Mouse (Mus musculus) brain, embryonic 14.5 days (tissue): ENCODE measurements around the gene Gm17545.

ENCODE experiments used
- CTCF ChIP-seq: fragments of 200-500 bp; IDR thresholded peaks from 2 replicates; pipeline ENCODE4 v1.5.1; 2012; ENCODE audit warnings: inconsistent platforms, mild to moderate bottlenecking, moderate library complexity, borderline replicate concordance; ENCODE audit not compliant: insufficient read depth, insufficient read length; ENCODE audit errors: extremely low read depth
- POLR2A ChIP-seq: fragments of 200-500 bp; IDR thresholded peaks from 2 replicates; pipeline ENCODE4 v1.6.1; 2012; ENCODE audit warnings: mild to moderate bottlenecking, inconsistent platforms, borderline replicate concordance; ENCODE audit not compliant: poor library complexity, insufficient read depth, insufficient read length, severe bottlenecking; ENCODE audit errors: extremely low read depth

DNA sequence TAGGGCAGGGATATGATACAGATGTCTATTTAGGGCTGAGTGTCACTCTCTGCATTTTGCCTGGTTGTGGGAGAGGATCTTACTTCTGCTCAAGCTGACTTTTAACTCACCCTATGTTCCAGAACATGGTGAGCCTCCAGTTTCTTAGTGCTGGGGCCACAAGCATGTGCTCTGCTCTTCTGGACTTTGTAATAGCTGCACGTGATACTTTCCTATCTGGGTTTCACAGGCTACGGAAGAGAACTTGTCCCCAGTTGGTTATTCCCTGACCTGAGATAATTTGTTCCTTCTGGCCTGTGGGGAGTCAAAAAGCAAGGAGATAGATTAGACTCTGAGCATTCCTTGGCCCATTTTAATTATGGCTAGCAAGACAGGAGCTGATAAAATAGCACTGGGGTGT is 51.5 kb downstream of the Gm17545 start:
- TF ChIP-seq CTCF (no peak), POLR2A (no peak)
